Mouse (Mus musculus) right cerebral cortex, postnatal 36 days (tissue): ENCODE data around the gene Baz2a.
"Not testable (repeated sequence)": the region's sequence is repeated elsewhere in the genome, so short reads cannot be mapped to it uniquely, and the experiment has no call there.

ENCODE experiments used
- DNase-seq, 2 experiments: peaks; one replicate each; pipeline ENCODE4 v3.0.0; 2022; ENCODE audit warnings: low spot score in 2 of 2, mixed read lengths in 1 of 2

The Baz2a gene

GRCm38 (mm10) chr10:128111227-128111626 lies 19.9 kb downstream of the Baz2a start:
- DNase-seq, result no peak

- no peak for DNase-seq
These were observed 32.5 kb downstream of the Baz2a start for GRCm38 (mm10) chr10:128123833-128124232.

GRCm38 (mm10) chr10:128124831-128125230 lies 33.5 kb downstream of the Baz2a start:
- no peak for DNase-seq

DNA sequence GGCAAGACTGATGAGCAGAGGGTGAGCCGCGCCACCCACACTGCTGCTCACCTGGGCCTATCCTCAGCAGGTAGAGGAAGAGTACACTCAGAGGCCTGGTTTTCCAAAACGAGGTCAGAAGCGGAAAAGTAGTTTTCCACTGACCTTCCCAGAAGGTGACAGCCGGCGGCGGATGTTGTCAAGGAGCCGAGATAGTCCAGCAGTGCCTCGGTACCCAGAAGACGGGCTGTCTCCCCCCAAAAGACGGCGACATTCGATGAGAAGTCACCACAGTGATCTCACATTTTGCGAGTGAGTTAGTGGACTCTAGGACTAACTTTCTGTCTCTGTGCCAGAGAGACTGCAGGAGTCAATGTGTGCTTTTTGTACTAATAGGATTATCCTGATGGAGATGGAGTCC lies 34.6 kb downstream of the Baz2a start:
- DNase-seq, result no peak

GRCm38 (mm10) chr10:128127497-128127896 lies 36.1 kb downstream of the Baz2a start:
- DNase-seq, result no peak

GRCm38 (mm10) chr10:128128143-128128542 lies 36.8 kb downstream of the Baz2a start:
- DNase-seq, result no peak

DNA sequence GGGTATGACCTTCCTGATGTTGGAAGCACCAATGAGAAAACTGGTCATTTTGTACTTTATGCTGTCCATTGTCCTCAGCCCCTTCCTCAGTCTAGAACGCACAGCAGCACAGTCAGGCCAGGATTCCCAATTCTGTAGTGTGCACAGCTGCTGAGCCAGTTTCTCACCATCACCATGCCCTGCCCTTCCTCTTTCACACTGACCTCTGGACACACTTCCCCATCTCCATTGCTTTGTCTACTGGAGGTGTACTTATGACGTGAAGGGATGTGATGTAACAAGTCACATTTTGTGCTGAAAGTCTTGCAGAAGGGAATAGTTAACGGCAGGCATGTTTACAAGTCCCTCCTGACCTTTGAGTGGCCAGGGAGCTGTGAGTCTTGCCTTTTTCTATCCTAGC lies 39.9 kb downstream of the Baz2a start:
- no peak for DNase-seq

- DNase-seq, result no peak
These were observed 40.4 kb downstream of the Baz2a start for GRCm38 (mm10) chr10:128131812-128132211.

DNA sequence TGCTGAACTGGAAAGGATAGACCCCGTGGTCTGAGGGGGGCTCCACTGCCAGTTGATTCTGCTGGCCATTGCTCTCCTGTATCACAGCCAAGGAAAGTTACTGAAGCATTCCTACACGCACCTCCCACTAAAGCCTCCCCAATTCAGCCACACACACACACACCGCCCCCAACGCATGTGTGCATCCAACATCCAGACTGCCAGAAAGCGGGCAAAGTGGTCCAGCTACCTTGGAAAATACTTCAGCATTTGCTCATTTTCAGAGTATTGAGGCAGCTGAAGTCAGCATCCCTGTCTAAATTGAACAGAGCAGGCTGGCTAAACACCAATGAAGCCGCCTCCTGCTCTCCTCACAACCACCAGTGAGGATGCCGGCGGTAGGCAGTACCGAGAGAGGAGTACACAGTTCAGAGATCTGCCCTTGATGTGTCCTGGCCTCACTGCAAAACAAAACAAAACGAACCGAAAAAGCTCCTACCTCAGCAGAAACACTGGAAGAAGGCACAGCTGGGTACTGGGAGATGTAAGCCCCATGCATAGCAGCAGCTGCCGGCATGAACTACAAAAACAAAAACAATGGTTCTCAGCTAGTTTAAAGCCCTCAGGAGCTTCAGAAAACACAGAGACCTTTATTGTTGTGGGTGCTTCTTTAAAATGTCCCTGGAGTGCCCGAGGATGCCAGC lies 42.4 kb downstream of the Baz2a start:
- DNase-seq, result peak; percentile 73 to 79

GRCm38 (mm10) chr10:128135374-128135773 lies 44.0 kb downstream of the Baz2a start:
- DNase-seq, result no peak

GRCm38 (mm10) chr10:128140236-128140952 lies 49.0 kb downstream of the Baz2a start:
- no peak for DNase-seq

- no peak for DNase-seq
These were observed 50.8 kb downstream of the Baz2a start for GRCm38 (mm10) chr10:128142165-128142564.

GRCm38 (mm10) chr10:128143659-128144058 lies 52.3 kb downstream of the Baz2a start:
- DNase-seq, result no peak

- DNase-seq, result no peak
These were observed 53.6 kb downstream of the Baz2a start for GRCm38 (mm10) chr10:128144961-128145360.

DNA sequence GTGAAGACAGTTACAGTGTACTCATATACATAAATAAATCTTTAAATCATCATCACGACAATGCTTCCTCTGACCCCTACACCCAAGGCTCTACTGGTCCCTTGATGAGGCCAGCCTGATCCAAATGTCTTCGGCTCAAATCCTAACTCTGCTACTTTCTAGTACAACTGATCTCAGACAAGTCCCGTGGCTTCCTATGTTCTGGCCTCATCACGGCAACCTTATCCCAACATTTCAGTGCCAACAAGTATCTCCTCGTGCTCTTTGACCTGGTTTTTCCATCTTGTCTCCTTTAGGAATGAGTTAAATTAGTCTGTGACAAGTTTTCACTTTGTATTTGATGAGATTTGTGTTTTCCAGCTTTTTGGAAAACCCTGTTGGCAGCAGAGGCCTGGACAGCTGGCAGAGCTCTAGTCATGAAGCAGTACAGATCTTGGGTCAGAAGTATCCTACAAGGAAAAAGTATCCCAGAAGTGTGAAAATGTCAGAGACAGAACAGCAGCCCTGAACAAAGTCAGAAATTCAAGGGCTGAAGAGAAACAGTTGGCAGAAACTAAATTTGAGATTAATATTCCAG lies 57.5 kb downstream of the Baz2a start:
- no peak for DNase-seq

- DNase-seq, result no peak
These were observed 58.2 kb downstream of the Baz2a start for GRCm38 (mm10) chr10:128149592-128149991.

DNA sequence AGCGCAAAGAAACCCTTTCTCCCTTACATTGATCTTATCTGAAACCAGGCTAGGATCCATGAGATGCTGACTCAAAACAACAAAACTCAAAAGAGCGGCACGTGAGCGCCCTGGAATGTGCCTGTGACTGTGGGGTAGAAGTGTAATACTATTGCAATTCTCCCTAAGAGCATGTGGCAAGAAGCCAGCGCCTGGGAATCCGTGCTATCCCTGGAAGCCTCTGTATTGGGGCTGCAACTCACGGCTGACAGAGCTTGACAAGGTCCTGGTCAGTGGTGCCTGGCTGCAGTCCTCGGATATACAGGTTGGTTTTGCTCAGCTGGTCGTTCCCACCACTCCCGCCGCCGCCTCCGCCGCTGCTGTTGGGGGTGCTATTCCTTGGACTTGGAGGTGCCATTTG lies 59.6 kb downstream of the Baz2a start:
- no peak for DNase-seq

GRCm38 (mm10) chr10:128153978-128154377 lies 62.6 kb downstream of the Baz2a start:
- no peak for DNase-seq

- DNase-seq, result not testable (repeated sequence)
These were observed 74.3 kb downstream of the Baz2a start for GRCm38 (mm10) chr10:128165726-128166125.

GRCm38 (mm10) chr10:128167091-128167490 lies 75.7 kb downstream of the Baz2a start:
- DNase-seq, result no peak

DNA sequence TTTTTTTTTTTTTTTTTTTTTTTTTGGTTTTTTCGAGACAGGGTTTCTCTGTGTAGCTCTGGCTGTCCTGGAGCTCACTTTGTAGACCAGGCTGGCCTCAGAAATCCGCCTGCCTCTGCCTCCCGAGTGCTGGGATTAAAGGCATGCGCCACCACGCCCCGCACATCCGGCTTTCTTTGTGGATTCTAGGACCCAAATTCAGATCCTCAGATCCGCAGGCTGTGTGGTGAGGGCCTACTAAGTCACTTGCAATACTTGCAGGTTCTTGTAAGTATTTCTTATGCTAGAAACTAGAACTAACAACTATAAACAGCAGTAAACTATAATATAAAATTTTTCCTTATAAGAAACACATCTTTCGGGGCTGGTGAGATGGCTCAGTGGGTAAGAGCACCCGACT lies 80.0 kb downstream of the Baz2a start:
- not testable (repeated sequence) for DNase-seq

DNA sequence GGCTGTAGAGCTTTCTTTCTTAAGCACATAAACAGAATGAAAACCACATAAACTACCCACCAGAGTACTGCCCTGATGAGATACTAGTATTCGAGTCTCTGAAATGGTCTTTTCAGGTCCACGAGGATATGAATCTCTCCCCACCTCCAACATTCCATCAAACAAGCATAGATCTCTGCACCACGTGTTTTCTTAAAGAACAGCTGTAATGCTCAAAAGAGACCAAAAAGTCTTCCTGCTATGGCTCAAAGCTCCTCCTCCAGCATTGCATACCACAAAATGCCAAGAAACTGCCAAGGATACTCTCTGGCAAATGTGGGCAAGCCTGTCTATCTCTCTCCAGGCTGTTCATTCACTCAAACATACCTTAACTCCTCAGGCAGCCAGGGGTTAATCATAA lies 83.9 kb downstream of the Baz2a start:
- DNase-seq, result no peak
